Mouse (Mus musculus): ENCODE results near the gene Cspg5.

Gene Cspg5

GRCm38 (mm10) chr9:110250776-110251175 lies 7.2 kb downstream of the Cspg5 start:
- DNase-seq (ENCODE audit: low spot score in 2 of 2): no peak

DNA sequence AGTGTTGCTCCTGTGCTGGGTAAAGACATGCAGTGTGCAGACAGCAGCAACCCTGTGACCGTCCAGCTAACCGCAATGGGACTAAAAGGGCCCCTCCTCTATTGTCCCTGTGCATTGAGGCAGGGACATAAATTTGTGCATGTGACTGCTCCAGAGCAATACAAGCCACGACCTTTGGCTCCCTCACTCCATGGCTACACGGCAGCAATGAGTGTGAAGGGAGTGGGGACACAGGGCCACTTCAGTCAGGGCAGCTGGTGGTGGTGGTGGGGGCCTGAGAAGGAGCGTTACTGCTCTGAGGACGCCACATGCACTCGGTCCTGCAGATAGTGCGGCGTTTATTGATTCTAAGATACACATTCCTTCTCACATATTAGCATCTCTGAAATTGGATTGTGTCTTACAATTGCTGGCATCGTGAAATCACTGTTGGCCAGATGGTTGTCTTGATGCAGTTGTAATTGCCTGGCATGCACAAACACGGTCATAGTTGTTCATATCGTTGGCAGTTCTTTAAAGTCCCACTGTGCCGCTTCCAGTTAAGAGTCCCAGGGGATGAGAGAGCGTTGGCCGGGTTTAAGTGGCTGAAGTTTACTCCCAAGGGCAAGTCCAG lies 11.9 kb downstream of the Cspg5 start:
- DNase-seq (ENCODE audit: low spot score in 2 of 2): no peak

- DNase-seq (ENCODE audit: low spot score in 2 of 2): no peak
Measured at GRCm38 (mm10) chr9:110258646-110259045, 15.1 kb downstream of the Cspg5 start.

DNA sequence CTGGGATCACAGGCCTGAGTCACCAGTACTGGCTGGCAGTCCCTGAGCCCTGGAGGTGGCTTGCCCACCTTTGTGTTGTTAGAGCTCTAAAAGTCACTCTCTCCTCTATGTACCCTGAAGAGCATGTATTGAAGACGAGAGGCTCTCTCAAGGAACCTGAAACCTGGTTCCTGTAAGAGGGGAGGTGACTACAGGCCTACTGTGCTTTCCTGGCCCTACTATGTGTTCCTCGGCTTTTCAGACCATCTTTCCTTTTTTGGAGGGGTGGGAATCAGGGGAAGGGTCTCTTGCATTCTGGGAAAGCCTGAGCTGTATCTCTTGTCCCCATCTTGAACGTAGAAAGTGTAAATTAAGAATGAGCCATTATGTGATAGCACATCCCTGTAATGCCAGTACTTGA lies 15.5 kb downstream of the Cspg5 start:
- no peak for DNase-seq (ENCODE audit: low spot score in 2 of 2)

- DNase-seq (ENCODE audit: low spot score in 2 of 2): no peak
Measured at GRCm38 (mm10) chr9:110263181-110263580, 19.6 kb downstream of the Cspg5 start.

DNA sequence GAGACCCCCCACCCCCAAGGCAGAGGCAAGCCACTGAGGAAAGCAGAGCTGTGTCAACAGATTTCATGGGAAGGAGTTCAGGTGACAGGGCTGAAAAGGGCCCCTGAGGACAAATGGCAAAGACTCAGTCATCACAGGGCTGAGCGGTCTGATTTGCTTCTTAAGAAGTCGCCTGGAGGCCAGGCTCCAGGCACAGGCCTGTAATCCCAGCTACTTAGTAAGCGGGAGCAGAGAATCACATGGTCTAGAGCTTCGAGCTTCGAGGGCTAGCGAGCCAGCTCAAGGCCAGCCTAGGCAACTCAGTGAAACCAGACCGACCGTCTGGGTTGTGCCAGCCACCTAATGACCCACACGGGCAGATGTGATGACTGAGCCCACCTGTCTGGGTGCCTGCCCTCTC lies 21.4 kb downstream of the Cspg5 start:
- no peak for DNase-seq (ENCODE audit: low spot score in 2 of 2)

GRCm38 (mm10) chr9:110268416-110268815 lies 24.8 kb downstream of the Cspg5 start:
- no peak for DNase-seq (ENCODE audit: low spot score in 2 of 2)

- no peak for DNase-seq (ENCODE audit: low spot score in 2 of 2)
Measured at GRCm38 (mm10) chr9:110272330-110272729, 28.7 kb downstream of the Cspg5 start.

GRCm38 (mm10) chr9:110273507-110273906 lies 29.9 kb downstream of the Cspg5 start:
- no peak for DNase-seq (ENCODE audit: low spot score in 2 of 2)

DNA sequence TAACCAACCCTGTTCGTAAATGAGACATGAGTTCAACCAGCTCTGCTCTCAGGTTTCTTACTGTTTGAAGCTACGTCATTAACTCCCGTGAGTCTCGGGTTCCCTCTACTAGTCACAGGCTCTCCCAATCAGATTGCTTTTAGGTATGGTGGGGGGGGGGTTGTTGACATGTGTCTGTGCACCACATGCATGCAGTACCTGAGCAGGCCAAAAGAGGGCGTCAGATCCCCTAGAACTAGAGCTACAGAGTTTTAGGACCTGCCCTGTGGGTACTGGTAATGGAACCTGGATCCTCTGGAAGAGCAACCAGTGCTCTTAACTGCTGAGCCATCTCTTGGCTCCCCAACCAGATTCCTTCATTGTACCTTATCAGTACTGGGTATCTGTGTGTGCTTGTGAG lies 32.3 kb downstream of the Cspg5 start:
- no peak for DNase-seq (ENCODE audit: low spot score in 2 of 2)

DNA sequence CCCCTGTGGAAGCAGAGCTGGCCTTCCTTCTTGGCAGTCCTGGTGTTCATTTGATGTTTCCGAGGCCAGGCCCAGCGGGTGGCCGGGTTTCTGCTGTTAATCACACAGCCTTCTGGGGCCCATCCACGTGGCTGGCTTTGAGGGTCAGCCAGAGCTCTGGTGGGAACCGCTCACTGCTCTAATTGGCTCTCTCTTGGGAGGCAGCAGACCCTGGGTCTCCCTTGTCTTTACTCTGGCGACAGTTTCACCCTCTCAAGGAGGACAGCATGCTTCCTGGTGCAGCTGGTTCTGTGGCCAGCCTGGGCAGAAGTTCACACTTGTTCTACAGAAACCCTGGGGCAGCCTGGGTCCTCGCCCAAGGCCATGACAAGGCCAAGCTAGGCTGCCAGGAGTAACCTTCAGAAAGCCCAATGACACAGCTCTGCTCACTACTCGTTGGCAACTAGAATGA lies 33.9 kb downstream of the Cspg5 start:
- no peak for DNase-seq (ENCODE audit: low spot score in 2 of 2)

- DNase-seq (ENCODE audit: low spot score in 2 of 2): no peak
Measured at GRCm38 (mm10) chr9:110284075-110284697, 40.6 kb downstream of the Cspg5 start.

DNA sequence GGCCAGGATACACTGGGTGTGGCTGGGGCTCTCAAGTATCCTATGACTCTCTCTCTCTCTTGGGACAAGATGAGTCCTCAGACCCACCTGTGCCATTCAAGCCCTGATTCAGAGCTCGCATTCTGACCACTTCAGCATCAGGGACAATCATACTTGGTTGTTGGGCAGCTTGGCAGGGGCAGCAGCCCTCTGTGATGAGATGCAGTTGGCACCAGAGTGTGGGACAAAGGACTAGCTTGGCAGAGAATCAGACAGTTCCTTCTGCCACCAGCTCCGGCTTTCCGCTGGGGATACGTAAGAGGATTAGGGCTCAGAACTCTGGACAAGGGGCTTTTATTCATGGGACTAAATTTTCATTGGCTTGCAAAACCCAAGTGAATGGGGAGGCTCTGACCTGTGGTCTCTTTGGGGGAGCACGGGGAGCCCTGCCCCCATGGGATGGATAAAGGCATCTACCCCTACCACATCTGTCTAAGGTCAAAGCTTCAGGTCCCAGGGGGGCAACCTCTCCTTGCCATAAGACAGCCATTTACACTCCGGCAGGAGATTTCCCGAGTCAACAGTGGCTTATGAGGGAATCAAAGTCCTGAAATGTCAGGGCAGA lies 43.8 kb downstream of the Cspg5 start:
- DNase-seq (ENCODE audit: low spot score in 2 of 2): no peak

DNA sequence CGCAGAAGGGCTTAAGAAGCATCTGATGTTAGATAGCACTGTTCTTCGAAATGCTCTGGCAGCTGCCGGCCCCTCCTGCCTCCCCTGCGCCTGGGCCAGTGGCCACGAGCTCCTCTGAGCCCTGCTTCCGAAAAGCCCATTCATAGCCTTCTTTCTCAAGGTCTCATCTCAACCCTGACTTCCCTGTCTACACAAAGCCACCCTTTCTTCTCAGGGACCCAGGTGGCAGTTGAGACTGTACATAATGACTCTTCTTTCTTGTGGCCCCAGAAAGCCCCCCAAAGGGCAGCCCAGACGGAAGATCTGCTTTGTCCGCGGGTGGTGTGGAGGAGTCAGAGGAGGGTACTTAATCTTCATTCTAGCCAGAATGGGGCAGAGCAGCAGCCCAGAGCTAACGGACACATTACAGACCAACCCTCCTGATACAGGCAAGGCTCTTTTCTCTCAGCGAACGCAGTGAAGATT lies 49.7 kb downstream of the Cspg5 start:
- DNase-seq (ENCODE audit: low spot score in 2 of 2): no peak

DNA sequence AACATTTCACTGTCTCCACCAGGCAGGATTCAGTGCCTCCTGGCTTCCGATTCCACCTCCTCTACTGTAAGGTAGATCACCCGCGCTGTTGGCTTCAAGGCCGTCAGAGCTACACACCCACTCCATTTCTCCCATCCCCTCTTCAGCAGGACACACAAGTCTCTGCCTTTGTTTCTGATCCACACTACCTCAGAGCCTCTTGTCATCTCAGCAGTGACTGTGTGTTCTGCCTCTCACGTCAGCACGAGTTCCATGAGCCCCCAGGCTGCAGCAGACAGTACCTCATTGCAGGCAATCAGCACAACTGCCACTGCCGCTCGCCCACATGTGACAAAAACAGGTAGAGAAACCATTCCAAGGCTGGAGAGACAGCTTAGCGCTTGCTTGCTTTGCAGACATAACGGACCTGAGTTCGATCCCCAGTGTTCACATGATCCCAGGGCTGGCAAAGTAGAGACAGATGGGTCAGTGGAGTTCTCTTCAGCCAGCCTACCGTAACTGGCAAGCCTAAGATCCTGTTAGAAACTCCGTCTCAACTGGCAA lies 50.4 kb downstream of the Cspg5 start:
- DNase-seq (ENCODE audit: low spot score in 2 of 2): no peak

GRCm38 (mm10) chr9:110294786-110295185 lies 51.2 kb downstream of the Cspg5 start:
- no peak for DNase-seq (ENCODE audit: low spot score in 2 of 2)

- DNase-seq (ENCODE audit: low spot score in 2 of 2): peak; percentile 67 to 81
Measured at GRCm38 (mm10) chr9:110296867-110297627, 53.5 kb downstream of the Cspg5 start.

DNA sequence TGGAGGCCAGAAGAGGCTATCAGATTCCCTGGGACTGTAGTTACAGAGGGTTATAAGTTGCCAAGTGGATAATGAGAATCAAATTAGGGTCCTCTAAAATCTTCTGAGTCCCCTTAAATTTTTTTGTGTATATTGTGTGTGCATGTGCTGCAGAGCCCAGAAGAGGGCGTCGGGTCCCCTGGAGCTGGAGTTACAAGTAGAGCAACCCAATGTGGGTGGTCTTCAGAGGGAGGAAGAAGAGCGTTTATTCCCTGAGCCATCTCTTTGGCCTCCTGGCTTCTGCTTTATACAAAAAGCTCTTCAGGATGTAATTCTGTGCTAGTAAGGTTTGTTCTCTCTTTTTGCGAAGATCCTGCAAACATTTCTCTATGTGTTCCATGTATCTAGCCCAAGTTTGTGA lies 60.9 kb downstream of the Cspg5 start:
- no peak for DNase-seq (ENCODE audit: low spot score in 2 of 2)

GRCm38 (mm10) chr9:110304969-110305651 lies 61.5 kb downstream of the Cspg5 start, which contains the start of gene Elp6:
TSS of gene Elp6 (plus strand) at chr9:110305173.
- DNase-seq (ENCODE audit: low spot score in 2 of 2): peak; percentile 89 to 91

DNA sequence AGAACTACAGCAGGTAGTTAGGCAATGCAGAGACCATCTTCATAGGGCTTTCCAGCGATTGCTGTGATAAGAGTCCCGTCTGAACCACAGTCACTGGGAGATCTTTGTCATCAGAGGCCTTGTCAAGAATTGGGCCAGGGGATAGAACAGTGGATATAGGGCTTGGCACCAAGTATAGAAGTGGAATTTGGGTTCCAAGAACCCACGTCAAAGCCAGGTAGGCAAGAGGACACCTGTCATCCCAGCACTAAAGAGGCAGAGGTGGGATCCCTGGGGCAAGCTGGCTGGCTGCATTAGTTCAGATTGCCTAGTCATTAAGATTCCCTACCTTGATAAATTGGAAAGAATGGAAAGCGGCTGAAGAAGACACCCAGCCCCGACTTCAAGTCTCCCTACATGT lies 62.8 kb downstream of the Cspg5 start:
- DNase-seq (ENCODE audit: low spot score in 2 of 2): no peak

Data from urinary bladder, postnatal 36 days (tissue).